In genomic region chr11:94321931-94322400, GRCm38 (mm10) we compare ENCODE assay signal across 8 mouse cellular contexts. TPM values are rescaled to one million over a fixed set of nuclear protein-coding genes. Genes with fewer than 3 reads are reported as not detected.
DNase-seq lines count a peak whose midpoint lies in the region; ATAC-seq and TF ChIP-seq lines count a peak whose summit lies in the region.

TSS of gene Luc7l3 (minus strand) at chr11:94321988.

- ATAC-seq in hindbrain, embryonic 16.5 days: peak; percentile 95

- H3K27ac ChIP-seq in gastrocnemius, adult 2 months: peak within 1 kb of the TSS; percentile 100
- H3K27ac ChIP-seq in hindbrain, embryonic 16.5 days (ENCODE audit: low read depth, low read length): peak within 1 kb of the TSS; percentile 89
- peak within 1 kb of the TSS; percentile 99 for H3K27ac ChIP-seq in left cerebral cortex, adult 2 months
- H3K27ac ChIP-seq in macrophage: peak within 1 kb of the TSS; percentile 78

- under 1% methylated on average over 26 of the region's 36 CpGs for WGBS in hindbrain, embryonic 16.5 days
- WGBS in macrophage (ENCODE audit: missing documents): under 1% methylated on average over 35 of the region's 36 CpGs

- no peaks in the 10 kb centered on the region for H3K36me3 ChIP-seq in hindbrain, embryonic 16.5 days (ENCODE audit: control insufficient read depth, insufficient read depth, low read length)
- H3K36me3 ChIP-seq in macrophage (ENCODE audit: inconsistent target): no peaks in the 10 kb centered on the region

- peaks cover 36% of the 10 kb centered on the region for H3K4me1 ChIP-seq in hindbrain, embryonic 16.5 days (ENCODE audit: control insufficient read depth, insufficient read depth, low read depth, low read length)

- peak within 1 kb of the TSS; percentile 100 for H3K9ac ChIP-seq in hindbrain, embryonic 16.5 days (ENCODE audit: low read depth, low read length)

- no peaks in the 10 kb centered on the region for H3K27me3 ChIP-seq in hindbrain, embryonic 16.5 days (replicated peaks; ENCODE audit: control insufficient read depth, insufficient read depth, low read length)

- peak within 1 kb of the TSS; percentile 88 for H3K4me3 ChIP-seq in gastrocnemius, adult 2 months
- H3K4me3 ChIP-seq in hindbrain, embryonic 16.5 days (ENCODE audit: low read length): peak within 1 kb of the TSS; percentile 99
- peak within 1 kb of the TSS; percentile 98 for H3K4me3 ChIP-seq in left cerebral cortex, adult 2 months
- H3K4me3 ChIP-seq in macrophage (ENCODE audit: inconsistent target): peak within 1 kb of the TSS; percentile 90

- peak within 1 kb of the TSS; percentile 64 for H3K4me2 ChIP-seq in hindbrain, embryonic 16.5 days (ENCODE audit: low read length)

- no peaks in the 10 kb centered on the region for H3K9me3 ChIP-seq in hindbrain, embryonic 16.5 days (ENCODE audit: control insufficient read depth, low read length)

- intact Hi-C loops in gastrocnemius, adult 2 months (cut with DNase I): no loop called here
- intact Hi-C loops in left cerebral cortex, adult 2 months (cut with DNase I): loop anchor here (2.0 to 10.0 kb wide), 2 partner anchors 111 to 673 kb away; partner anchors contain the start of genes Ppp1r9b and Tob1

- peaks cover 44% of the 10 kb centered on the region for H3K79me2 ChIP-seq in macrophage (ENCODE audit: inconsistent target)

- DNase-seq in ZHBTc4 (ENCODE audit: low read depth, low spot score): peak; percentile 96
- DNase-seq in cerebellum, postnatal 4 days (ENCODE audit: low spot score in 2 of 2): peak; percentile 90 to 95
- DNase-seq in gastrocnemius, adult 2 months: peak; percentile 98
- DNase-seq in left cerebral cortex, adult 2 months (ENCODE audit: extremely low spot score in 1 of 2, low spot score in 2 of 2): peak; percentile 95 to 97
- peak; percentile 88 for DNase-seq in retina, postnatal 7 days (ENCODE audit: low read depth, low spot score)
- peak; percentile 91 to 94 for DNase-seq in urinary bladder, adult 18-20 months (ENCODE audit: low spot score in 2 of 2)

- no peak for TF ChIP-seq CTCF in gastrocnemius, adult 2 months (IDR thresholded peaks at IDR 0.05)
- no peak for TF ChIP-seq CTCF in left cerebral cortex, adult 2 months (IDR thresholded peaks at IDR 0.05)

RNA-seq across cellular contexts. Expression of gene Luc7l3, which starts in this region (rescaled TPM):
- 10 to 100 TPM; 41.1 to 48.6 TPM for total RNA-seq in gastrocnemius, adult 2 months (2021)
- 110 and 113 TPM in 2 replicates for polyA plus RNA-seq in hindbrain, embryonic 16.5 days (2015; fragmentation: Nextera tagmentation; extraction: Ambion mirVana)
- total RNA-seq in left cerebral cortex, adult 2 months (2021): 100 to 1,000 TPM; 123 to 124 TPM
- total RNA-seq in macrophage (2018; cell fraction: chromatin; rRNA removed): 100 to 1,000 TPM; 264 to 986 (median 514) TPM
- total RNA-seq in macrophage (2018; cell fraction: cytosol; rRNA removed): 10 to 100 TPM; 25.9 to 72.8 (median 42.3) TPM
- 100 to 1,000 TPM; 133 to 444 (median 250) TPM for total RNA-seq in macrophage (2018; cell fraction: nucleus; rRNA removed)
- polyA plus RNA-seq in macrophage (2018): 57.8 to 99.2 TPM (median 95.9 TPM) in 3 replicates

Comparison
In these comparisons a context has a peak if more than half of its experiments do, and no peak if none do; other contexts are left out.
1. Peak in every context shown above with its lines: DNase-seq, ATAC-seq, H3K4me3 ChIP-seq and H3K27ac ChIP-seq.